Mouse (Mus musculus): ENCODE measurements at regions not wholly inside any gene's neighbourhood (a gene's known extent, or its start where the extent isn't known, plus 50 kb on each side); places are given as distances from the start of the nearest gene placed in this dataset.

DNA sequence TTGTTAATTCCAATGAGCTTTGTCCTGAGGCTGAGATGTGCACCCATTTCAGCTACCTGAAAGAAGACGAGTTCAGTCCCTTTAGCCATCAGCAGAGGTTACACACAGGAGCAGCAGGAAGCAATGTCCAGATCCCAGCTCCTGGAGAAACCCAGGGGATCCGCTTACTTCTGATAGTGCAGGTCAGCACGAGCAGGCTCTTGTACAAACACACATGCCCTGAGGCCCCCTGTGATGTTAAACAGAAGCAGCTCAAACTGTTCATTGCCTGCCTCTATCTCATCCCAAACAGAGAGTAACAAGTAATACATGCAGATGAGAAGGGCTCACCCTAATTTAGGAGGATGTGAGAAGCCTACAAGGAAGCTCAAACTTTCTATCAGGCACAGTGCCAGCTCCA is 203.3 kb upstream of the Apob start:
- ATAC-seq (replicated peaks; ENCODE audit: low read depth, poor library complexity, severe bottlenecking), result no peak

GRCm38 (mm10) chr12:7776335-7776734 is 201.1 kb upstream of the Apob start:
- ATAC-seq (replicated peaks; ENCODE audit: low read depth, poor library complexity, severe bottlenecking), result no peak

GRCm38 (mm10) chr12:7777220-7778055 is 200.0 kb upstream of the Apob start:
- ATAC-seq (replicated peaks; ENCODE audit: low read depth, poor library complexity, severe bottlenecking), result peak; percentile 83

DNA sequence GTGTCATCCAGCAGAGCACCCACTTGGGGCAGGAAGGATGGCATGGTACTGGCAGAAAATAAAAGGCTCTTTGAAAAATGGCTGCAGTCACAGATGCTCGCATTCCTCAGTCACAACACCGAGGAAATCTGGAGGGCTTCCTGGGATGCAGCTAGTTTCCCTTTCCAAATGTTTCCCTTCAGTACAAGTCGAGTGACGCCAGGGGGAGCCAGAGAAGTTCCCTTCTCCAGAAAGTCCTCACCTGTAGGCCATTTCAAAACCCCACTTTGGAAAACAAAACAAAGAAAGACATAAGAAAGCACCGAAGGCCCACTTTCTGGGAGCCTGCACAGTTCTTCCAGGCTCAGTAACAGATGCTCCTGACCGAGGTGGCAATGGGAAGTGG is 199.4 kb upstream of the Apob start:
- no peak for ATAC-seq (replicated peaks; ENCODE audit: low read depth, poor library complexity, severe bottlenecking)

- ATAC-seq (replicated peaks; ENCODE audit: low read depth, poor library complexity, severe bottlenecking), result peak; percentile 95
These were observed 160.8 kb upstream of the Apob start for GRCm38 (mm10) chr12:7816616-7817015.

- ATAC-seq (replicated peaks; ENCODE audit: low read depth, poor library complexity, severe bottlenecking), result no peak
These were observed 157.3 kb upstream of the Apob start for GRCm38 (mm10) chr12:7820006-7820704.

DNA sequence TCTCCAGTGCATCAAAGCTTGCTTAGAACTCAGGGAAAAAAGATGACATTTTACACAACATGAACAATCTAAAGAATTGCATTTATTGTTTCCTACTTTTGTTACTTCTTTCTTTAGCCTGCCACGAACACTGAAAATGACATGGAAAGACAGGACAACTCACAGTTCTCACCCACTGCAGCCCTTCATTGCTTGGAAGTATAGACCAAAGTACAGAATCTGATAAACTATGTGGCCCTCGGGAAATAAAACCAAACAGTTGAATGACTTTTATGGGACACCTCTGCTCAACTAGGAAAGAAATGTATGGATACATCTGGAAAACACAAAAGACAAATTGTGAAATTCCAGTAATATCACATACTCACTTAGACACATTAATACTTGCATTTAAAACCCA is 156.7 kb upstream of the Apob start:
- ATAC-seq (replicated peaks; ENCODE audit: low read depth, poor library complexity, severe bottlenecking), result no peak

- ATAC-seq (replicated peaks; ENCODE audit: low read depth, poor library complexity, severe bottlenecking), result no peak
These were observed 141.7 kb upstream of the Apob start for GRCm38 (mm10) chr12:7835731-7836130.

- no peak for ATAC-seq (replicated peaks; ENCODE audit: low read depth, poor library complexity, severe bottlenecking)
These were observed 123.6 kb upstream of the Apob start for GRCm38 (mm10) chr12:7853876-7854275.

DNA sequence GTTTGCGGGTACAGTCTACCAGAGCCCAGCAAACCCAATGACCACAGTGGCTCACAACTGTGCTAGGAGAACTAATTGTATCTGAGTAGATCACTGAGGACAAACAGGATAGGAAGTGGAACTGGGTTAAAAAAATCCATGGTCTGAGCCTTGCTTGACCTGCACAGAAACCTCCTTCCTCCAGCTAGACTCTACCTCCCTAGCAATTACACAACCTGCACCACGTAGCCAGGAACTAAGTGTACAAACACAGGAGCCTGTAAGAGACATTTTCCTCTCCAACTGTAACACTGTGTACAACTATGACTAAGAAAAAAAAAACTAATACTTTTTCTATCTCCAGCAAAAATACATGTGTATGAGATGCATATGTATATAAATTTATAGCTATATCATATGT is 121.8 kb upstream of the Apob start:
- no peak for ATAC-seq (replicated peaks; ENCODE audit: low read depth, poor library complexity, severe bottlenecking)

DNA sequence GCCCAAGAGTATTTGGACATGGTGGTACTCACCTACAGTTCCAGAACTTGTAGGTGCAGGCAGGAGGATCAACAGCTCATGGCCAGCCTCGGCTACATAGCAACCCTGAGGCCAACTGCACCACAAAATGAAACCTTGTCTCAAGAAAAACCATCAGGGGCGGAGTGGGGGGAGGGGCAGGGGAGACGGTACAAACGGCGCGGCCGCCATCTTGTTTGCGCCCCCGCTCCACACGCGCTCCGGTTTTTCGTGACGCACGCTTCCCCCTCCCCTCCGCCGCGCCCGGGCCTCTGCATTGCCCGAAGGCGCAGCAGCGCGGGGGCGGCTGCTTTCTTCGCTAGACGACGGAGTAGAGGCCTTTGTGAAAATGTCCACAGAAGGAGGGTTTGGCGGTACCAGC is 117.9 kb upstream of the Apob start:
- ATAC-seq (replicated peaks; ENCODE audit: low read depth, poor library complexity, severe bottlenecking), result peak; percentile 50; the same call in 1 of the 2 replicates

DNA sequence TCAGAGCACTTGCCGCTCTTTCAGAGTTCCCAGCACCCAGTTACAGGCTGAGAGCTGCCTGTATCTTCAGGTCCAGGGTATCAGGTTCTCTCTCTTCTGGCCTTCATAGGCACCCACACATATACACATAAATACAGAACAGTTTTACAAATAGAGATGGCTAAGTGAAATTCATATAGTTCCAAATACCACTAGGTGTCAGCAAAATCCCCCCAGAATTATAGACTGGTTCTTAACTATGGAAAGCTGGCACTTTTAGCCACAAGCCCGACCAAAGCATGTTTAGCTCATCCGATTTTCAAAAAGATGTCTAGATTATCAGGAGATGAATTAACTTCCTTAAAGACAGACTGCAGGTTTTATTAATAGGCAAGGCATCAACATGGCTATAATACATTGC is 107.4 kb upstream of the Apob start:
- no peak for ATAC-seq (replicated peaks; ENCODE audit: low read depth, poor library complexity, severe bottlenecking)

DNA sequence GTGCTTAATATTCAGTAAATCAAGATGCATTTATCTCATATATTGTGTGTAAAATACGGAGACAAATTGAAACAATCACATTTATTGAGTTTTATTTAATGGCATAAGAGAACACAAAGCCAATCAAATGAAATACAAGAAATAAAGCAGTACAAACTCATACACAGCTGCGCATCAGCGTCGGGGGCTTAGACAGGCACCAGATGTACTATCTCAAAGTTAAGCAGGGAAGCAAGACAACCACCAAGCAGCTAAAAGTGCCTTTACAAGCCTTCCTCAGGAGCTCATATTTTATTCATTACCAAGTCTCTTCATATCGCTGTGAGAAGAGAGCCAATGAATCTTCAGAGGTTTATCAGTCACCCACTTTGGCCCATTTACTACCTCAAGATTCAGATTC is 107.0 kb upstream of the Apob start:
- ATAC-seq (replicated peaks; ENCODE audit: low read depth, poor library complexity, severe bottlenecking), result no peak

DNA sequence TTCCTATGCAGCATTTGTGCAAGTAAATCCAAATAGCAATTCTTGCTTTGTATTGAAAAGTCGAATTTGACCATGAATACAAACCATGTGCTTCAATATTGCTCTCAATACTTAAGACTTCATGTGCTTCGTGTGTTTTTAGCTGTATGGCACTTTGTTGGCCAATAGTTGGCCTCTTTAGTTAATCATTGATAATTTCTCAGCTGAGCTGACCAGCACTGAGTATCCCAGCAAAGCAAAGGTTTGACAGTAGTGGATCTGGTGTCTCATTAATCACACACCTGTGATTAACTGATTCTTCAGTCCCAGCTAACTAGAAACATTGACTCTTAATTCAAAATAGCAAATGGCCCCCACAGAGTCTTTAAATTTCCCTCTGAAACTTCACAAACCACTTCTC is 102.0 kb upstream of the Apob start:
- ATAC-seq (replicated peaks; ENCODE audit: low read depth, poor library complexity, severe bottlenecking), result no peak

- ATAC-seq (replicated peaks; ENCODE audit: low read depth, poor library complexity, severe bottlenecking), result no peak
These were observed 101.0 kb upstream of the Apob start for GRCm38 (mm10) chr12:7876302-7877063.

DNA sequence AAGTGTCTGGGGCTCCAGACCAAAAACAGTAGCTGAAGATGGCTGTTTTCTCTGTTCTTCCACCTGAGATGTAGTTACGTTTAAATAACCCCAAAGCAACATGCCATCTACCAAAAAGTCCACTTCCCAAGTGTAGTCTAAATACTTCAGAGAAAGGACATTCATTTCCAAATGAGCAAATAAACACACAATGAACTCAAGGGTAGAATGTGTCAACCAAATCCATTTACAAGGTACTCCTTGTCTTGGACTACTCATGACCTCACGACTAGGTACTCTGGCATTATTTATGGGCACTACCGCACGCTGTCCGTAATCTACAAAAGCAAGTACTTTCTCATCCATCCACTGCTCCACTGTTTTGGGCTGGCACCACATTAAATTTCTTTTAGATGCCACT is 98.7 kb upstream of the Apob start:
- ATAC-seq (replicated peaks; ENCODE audit: low read depth, poor library complexity, severe bottlenecking), result no peak

DNA sequence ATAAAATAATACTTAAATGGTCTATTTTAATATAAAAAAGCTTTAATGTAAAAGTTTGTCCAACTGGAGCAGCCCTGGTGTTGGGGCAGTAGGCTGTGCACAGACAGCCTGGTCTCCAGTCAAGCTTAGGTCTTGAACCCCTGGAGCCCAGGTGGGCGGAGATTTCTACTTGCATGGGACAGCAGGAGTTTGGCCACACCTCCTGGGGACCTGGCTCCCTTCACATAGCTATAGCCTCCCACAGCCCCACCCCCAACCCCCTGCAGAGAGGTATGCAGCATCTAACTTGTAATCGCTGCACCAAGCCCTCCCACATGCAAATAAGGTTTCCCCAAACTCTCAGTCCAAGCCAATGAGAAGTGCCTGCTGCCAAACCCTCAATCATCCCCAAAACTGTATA is 81.3 kb upstream of the Apob start:
- no peak for ATAC-seq (replicated peaks; ENCODE audit: low read depth, poor library complexity, severe bottlenecking)

DNA sequence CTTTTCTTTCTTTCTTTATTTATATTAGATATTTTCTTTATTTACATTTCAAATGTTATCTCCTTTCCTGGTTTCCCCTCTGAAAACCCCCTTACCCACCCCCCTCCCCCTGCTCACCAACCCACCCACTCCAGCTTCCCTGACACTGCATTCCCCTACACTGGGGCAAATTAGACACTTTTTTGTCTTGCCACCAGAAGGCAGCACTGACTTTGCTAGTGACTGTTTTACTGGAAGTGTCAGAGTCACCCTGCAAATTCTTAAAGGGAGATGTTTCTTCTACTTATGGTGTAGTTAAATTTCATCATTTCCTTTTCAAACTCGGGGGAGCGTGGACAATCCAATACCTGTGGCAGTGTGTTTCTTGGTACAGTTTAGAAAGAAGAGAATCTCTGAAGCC is 72.1 kb upstream of the Apob start:
- 0 out of 2 replicates have a peak, but pooled peaks have one; percentile 45 for ATAC-seq (replicated peaks; ENCODE audit: low read depth, poor library complexity, severe bottlenecking)

- no peak for ATAC-seq (replicated peaks; ENCODE audit: low read depth, poor library complexity, severe bottlenecking)
These were observed 70.6 kb upstream of the Apob start for GRCm38 (mm10) chr12:7906831-7907230.

GRCm38 (mm10) chr12:7909746-7910360 is 67.6 kb upstream of the Apob start:
- no peak for ATAC-seq (replicated peaks; ENCODE audit: low read depth, poor library complexity, severe bottlenecking)

GRCm38 (mm10) chr12:7910509-7910908 is 66.9 kb upstream of the Apob start:
- ATAC-seq (replicated peaks; ENCODE audit: low read depth, poor library complexity, severe bottlenecking), result no peak

Data from common myeloid progenitor, adult 5-6 weeks (primary cell).